Mouse (Mus musculus): ENCODE results near the gene Lekr1.

Lekr1 gene

DNA sequence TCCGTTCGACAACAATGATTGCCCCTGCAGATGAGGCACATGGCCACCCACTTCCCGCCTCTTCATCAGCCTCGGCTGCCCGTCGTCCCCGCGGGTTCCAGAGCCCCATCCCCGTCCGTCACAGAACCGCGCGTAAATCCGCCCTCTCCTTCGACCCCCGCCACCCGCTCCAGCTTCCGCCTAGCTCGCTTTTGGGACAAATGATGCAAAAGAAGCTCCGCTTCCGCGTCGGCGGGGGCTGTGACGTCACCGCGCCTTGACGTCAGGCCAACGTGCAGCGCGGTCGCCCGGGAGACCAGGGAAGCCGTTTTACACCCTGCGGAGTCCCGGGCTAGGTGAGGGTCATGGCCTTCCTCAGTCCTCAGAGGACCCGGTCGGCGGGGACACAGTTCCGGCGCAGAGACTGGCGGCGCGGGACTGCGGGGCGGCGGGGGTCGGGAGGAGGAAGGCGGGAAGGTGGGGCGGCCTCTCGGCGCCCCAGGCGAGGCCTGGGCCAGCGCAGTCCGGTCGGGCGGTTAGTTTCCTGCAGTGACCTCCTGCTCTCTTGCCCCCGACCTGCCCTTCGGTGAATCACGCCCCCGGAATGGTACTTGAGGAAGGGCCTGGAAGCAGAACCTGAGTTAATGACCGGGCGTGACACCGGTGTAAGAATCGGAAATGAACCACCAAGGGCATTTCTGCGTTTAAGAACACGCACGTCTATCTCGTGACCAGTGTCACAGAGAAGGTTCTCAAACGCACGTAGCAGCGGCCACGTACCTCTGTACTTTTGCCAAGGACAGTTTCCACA is at the start of gene Lekr1:
Gene Lekr1 (plus strand): TSS at position 252 of the 790 bp plus-strand sequence.
- DNase-seq = peak; percentile 93

DNA sequence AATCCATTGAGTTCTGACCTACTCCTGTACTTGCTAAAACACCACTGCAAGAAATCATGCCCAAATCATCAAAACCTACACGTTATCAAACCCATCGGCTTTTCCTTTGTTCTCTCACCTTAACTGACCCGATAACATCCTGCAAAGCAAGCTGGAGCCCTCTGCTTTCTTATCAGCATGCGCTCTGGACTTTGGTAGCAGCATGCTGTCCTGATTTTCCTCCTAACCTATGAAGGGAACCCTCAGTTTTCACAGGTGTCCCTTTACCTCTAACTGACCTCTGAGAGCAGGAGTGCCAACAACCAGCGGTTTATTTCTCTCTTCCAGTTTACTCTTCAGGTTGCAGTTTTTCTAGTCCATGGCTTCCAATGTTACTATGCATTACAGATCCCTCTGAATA is 48.5 kb upstream of the Lekr1 start:
- DNase-seq = no peak

DNA sequence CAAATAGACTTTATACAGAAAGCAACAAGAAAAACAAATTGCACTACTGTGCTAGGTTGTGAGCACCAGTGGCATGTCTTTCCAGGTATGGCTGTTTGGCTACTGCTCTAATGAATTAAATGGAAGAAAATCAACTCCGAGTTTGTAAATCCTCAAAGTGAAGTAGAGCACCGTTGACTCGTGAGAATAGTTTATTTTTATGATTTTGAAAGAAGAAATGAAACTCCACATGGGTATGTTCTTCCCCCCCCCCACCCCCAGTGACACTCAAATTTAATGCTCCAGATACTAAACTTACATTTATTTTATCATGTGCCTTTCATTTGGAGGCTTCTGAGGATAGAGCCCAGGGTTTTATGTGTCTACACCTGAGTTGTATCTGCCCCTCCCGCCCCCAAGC is 46.7 kb upstream of the Lekr1 start:
- no peak for DNase-seq

DNA sequence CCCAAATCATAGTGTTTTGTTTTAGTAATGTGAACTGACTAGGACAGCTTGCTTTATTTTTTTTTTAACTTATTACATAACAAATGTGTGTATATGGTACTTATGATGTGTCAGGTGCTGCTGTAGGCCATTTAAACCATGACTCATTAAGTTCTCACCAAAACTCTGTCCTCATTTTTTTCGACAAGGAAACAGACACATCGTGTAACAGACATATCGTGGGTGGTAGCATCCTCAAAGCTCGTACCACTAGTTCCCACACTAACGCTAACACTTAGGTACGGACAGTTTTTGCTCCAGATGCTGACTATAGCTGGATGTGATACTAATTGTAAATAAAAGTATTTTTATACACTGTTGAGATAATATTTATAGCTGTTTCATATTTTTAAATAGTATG is 43.0 kb upstream of the Lekr1 start:
- no peak for DNase-seq

DNA sequence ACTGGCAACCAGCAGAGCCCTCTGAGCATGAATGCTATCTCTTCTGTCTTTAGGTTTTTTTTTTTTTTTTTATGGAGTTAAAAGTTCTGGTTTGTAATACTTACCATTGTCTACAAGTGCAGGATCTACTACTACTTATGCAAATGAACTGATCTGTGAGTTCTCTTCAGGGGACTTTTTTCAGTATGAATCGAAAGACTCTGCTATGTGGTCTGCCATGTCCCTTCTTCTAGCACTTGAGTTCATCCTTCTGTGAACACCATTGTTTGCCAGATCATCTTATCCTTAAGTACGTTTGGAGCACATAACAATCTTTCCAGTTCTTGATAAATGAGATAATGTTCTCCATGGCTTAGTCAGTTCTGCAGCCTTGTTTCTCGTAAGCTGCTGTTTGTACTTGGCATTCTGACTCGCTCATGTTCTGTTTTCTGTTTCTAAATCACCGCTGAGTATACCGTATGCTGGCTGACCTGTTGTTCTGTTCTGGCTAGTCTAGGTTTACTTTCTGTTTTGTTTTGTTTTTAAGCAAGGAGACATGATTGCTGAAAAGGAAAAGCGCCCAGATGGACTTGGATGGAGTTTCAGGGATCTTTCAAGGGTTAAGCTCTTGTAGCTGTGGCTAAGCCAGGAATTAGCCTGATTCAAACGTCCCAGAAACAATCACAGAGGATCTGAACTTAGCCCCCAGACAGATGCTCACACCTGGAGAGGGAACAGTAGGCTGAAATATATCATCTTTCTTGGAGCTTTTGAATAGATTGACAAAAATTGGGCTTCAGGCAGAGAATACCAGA is 40.3 kb upstream of the Lekr1 start:
- DNase-seq = no peak

DNA sequence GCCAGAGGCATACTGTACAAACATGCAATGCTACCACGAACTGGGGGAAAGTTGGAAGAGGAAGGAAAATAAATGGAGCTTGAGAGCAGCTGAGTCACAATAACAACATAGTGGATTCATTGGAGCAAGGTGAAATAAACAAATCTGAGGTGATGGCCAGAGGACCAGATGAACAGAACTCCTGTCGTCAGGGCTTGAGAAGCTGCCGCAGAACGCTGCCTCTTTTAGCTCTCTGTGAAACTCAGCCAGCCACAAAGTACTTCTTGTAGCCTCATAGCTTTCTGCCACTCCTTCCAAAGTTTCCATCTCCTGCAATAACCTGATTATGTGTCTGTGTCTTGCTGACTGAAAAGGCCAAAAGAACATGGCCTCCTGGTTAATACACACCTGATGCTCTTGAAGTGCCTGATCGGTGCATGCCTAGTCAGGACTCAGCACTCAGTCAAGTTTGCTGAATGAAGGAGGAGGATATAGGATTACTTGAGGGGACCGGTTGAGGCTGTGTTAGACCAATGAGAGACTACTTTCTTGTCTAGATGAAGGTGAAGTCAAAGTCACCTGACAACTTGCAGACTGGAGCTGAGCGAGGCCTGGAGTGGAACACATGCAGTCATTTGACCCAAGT is 39.6 kb upstream of the Lekr1 start:
- DNase-seq = no peak

DNA sequence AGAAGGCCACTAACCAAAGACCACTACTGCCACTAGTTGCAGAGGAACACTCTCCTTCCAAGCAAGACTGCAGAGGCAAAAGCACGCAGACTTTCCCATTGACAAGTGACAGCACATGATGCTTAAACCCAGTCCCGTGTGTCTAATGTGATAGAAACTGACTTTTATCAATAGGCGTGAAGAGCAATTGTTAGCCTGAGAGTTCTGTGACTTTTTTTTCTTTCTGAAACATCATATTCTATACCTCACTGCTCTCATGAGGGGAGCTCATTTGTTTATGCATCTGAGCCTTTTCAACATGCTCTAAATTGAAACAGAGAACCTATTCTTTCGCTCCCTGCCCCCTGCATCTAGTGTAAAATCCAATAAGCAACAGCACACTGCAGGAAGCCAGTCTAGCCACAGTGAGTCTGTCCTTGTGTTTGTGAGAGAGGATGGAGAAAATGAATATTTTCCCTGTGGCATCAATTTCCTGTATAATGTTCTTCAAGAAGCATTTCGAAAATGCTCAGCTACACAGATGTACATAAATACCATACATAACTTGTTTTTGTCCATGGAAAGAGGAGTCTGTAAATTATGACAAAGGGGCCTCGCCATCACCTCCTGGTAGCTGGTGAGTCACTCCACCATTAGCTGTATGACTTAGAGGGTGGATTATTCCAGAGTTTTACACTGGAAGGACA is 38.9 kb upstream of the Lekr1 start:
- no peak for DNase-seq

DNA sequence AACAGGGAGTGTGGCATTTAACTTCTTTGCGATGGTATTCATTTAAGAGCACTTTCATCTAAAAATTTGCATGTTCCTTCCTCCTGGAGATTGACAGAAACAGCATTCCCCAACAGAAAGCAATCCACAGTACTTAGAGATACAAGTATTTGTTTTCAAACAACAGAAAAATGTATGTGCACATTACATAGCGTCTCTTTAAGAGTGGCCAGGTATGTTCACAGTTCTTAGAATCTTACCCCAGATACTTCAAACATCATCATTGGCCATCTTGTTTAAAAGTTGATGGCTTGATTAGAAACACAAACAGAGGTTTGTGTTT is 38.4 kb upstream of the Lekr1 start:
- no peak for DNase-seq

DNA sequence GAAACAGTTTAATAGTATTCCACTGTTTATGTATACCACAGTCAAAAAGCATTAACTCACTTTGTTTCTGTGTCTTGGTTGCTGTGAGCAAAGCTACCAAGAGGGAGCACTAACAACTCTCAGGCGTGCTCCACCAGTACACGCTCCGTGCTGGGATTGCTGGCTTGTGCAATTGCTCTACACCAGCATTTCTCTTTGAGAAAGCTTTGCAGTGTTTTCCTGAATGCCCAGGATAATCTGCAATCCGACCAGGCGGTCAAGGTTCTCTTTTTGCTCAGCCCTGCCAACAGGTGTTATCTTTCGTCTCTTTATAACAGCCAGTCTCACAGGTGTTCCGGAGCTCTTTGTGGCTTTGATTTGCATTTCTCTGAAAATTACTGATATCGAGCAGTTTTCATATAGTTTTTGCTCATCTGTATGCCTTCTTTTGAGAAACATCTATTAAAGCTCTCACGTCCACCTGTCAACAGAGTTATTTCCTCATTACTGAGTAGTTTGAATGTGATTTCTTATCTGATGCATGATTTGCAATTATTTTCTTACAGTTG is 36.4 kb upstream of the Lekr1 start:
- no peak for DNase-seq

DNA sequence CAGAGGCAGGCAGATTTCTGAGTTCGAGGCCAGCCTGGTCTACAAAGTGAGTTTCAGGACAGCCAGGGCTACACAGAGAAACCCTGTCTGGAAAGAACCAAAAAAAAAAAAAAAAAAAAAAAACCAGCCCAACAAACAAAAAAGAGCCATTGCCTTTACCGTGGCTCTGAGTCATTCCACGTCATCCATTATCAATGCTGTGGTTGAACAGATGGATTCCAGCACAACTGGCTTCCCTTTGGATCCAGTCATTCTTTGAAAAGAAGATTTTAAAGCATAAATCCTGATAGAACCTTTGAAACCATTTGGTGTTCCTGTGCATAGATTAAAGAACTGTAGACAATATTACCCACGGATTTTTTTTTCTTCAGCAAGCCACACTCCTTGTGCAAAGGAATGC is 32.4 kb upstream of the Lekr1 start:
- no peak for DNase-seq

DNA sequence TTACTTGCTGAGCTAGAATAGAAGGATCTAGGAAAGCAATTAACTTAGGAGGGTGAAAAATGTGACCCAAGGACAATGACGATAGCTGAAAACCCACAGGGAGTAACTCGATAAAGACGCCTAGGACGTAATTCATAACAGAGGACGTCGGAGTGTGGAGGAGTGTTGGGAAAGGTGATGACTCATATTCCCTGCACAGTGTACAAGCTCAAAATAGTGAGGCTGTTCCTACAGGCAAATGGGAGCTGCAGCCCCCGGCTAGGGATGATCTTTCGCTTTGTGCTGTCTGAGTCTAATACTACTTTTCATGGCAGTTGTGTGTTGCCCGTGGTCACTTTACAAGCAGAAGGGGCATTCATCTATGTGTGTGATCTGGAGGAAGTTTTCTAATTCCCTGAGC is 30.0 kb upstream of the Lekr1 start:
- DNase-seq = peak; percentile 63

DNA sequence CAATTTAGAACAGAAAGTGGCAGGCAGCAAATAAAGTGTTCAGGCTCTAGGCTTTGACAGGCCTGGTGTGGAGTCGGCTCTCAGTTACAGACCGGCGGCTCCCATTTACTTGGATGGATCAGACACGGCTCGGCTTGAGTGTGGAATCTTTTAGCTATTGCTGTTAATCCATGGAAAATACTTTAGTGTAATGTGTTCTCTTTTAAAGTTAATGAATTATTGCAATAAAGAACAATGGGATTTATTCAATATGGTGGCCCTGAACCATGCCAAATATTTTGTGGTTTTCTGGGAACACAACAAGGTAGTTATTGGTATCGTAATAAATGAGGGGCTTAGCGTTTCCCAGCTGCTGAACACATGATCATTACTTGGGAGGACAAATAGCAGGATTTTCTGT is 28.7 kb upstream of the Lekr1 start:
- no peak for DNase-seq

DNA sequence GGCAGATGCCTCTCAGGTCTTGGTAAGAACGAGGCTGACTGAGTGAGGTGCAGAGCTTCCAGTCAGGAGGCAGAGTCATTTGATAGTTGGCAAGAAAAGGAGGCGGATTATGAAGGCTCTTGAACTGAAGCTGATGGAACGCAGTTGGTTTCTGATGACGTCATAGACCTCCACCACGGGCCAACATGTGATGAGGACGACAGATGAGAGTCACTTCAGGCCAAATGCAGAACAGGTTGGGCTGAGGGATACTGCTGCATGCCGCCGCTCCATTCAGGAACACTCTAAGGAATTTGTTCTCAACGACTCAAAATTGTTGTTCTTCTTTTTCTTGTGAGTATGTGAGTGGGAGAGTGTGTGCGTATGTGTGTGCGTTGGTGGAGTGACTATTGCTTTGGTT is 27.1 kb upstream of the Lekr1 start:
- DNase-seq = no peak

DNA sequence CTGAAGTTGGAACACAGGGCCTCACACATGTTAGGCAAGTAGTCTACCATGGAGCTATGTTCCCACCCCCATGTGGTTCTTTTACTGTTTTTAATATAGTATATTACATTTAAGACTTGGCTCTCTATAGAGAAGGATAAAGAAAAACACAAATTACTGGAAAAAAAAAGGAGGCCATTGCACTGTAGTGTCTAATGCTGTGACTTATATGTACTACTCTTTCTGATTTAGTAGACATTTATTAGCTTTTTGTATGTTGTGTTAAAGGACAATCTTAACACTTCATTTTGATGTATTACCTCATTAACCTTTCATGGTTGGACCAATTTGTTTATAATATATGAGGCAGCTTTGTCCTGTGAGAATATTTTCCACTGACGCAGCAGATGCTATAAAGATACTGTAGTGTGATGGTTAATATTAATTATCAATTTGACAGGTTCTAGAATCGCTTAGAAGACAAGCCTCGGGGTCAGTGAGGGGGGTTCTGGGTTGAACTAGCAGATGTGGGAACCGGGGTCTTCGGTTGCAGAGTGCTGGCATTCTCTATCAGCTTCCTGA is 26.5 kb upstream of the Lekr1 start:
- no peak for DNase-seq

DNA sequence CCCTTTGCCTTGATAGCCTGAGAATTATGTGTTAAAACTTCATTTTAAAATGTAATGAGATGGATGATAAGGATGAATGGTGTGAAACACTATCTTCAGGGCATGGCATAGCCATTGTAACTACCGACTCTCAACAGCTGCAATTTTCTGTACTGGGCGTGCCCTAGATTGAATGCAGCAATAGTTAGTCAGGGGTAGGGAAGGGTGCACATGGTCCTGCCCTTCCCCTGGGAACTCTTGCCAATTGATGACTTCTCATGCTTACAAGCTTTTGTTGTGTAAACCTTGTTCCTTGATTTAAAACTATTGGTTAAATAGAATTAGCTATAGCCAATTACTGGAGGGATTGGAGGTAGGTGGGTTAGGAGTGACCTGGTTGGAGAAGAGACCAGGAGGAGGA is 23.1 kb upstream of the Lekr1 start:
- no peak for DNase-seq

DNA sequence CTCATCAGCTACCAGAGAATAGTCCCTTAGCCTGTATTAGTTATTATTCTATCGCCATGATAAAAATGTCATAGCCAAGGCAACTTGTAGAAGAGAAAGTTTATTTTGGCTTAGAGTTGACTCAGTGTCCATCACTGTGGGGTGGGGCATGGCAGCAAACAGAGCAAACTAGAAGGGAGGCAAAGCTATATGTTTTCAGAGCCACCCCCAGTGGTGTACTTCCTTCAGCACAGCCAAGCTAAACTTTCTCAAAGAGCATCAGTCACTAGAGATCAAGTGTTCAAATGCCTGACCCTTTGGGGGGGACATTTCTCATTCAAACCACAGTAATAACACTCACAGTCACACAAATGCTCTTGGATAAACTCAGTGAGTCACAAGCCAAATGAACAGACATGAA is 22.4 kb upstream of the Lekr1 start:
- no peak for DNase-seq

DNA sequence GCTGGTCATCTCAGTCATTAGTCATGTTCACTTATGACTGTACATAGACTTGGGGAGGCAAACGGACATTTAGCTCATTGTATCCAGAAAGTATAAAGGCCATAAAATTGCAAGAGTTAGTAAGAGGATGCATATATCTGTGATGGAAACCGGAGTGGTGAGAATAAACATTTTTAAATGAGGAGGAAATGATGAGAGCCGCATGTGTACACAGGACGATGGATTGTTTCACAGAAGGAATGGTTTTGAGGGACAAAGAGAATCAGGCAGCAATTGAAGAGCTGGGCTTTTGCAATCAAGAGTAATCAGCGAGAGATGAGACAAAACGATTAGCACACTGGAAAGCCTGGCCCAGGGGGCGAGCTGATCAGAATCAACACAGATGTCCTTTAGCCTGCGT is 18.4 kb upstream of the Lekr1 start:
- DNase-seq = no peak

DNA sequence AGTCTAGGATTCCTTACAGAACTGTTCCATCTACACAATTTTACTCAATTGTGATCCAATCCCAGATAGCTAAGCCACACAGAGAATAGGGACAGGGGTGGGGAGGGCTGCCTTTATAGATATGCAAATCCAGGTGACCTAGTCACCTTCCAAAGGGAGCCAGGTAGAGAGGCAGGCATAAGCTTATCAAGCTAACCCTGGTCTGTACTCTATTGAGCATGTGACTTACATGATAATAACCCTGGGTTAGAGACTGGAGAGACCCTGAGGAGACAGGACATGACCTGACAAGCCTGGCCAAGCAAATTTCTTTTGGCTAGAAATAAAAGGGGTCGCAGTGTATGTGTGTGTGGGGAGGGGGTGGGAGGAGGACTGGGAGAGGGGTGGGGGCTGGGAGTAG is 17.1 kb upstream of the Lekr1 start:
- no peak for DNase-seq

DNA sequence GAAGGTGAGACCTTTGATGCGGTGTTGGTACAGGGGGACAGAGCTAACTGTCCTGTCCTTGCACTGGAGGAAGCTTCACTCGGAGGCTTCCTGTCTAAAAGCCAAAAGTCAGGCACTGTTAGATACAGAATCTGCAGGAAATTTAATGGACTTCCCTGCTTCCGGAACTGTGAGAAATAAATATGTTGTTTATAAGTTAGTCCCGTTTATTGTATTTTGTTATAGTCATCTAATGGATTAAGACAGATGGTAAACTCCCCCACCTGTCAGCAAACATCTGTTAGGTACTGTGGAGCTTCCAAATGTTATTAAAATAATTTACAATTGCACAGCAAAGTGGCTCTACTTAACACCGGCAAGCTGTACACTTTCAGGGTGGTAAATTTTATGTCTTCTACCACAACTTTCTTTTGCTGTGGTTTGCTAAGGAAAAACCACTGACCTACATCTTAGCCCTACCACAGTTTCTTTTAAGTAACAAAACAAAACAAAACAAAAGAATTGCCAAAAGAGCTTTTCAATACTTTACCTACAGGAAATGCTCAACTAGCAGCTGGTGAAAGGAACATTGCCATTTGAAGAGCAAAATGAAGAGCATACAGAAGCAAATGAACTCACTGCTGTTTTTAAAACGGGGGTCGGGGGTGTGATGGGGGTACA is 15.7 kb upstream of the Lekr1 start:
- no peak for DNase-seq

DNA sequence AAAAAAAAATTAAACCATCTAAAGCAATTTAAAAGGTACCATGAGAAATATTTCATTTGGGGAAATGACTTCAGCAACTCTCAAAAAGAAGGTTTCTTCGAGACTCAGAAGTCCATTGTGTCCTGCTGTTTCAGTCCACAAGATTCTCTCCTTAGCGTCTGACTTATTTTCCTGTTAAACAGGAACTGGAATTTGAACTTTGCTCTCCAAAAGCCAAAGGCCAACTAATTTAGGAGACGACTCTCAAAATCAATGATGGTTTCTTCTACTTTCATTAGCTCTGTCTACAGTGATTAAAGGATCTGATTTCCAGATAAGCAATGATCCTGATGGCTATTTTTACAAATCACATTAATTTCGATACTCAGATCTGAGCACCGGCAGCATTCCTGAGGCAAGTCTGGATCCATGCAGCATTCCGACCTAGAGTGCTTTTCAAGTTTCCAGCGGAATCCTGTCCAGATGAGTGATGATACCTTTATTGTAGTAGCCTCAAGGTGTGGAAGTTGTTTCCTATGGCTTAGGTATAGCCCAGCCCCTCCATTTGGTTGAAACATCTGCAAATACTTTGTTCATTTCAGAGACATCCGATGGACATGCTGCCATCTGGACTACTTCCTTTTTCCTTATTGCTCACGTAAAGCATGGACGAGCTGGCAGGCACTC is 11.4 kb upstream of the Lekr1 start:
- DNase-seq = no peak

DNA sequence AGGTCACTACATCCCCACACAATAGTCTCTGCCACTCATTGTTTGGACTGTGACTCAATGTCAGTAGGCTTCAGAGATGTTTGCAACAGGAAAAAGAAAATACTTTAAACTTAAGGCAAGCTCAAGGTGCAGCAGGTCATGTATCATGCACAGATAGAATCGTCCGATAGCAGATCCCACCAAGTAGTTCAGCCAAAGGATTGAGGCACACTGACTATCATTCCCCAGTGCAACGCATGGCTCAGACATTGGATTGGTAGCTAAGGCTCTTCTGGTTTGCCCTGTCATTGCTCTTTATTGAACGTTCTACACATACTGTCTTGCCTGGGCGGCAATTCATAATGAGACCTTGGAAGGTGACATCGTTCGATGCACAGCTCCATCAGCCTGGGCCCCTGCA is 9.6 kb upstream of the Lekr1 start:
- no peak for DNase-seq
